Mouse (Mus musculus) midbrain, embryonic 12.5 days (tissue): Measurements from ENCODE around the gene Wasl. TPM values are rescaled to one million over a fixed set of nuclear protein-coding genes. Genes with fewer than 3 reads are reported as not detected.
A peak's percentile ranks its signal among the peaks of the same experiment; 100 is the strongest.

ENCODE experiments used
- ATAC-seq: fragments of 200-750 bp; cut with Nextera tagmentation; 2 replicates; pipeline ENCODE4 v1.8.0; 2017; ENCODE audit warnings: low read depth, moderate TSS enrichment, moderate library complexity; ENCODE audit not compliant: low FRiP score
- H3K27ac ChIP-seq: fragments of 300-500 bp; sonication (generic); replicated peaks from 2 replicates; pipeline ENCODE4 v1.5.1; 2016; ENCODE audit warnings: mild to moderate bottlenecking
- H3K27me3 ChIP-seq: fragments of 300-500 bp; sonication (generic); 2 replicates; pipeline ENCODE4 v1.6.1; 2016; ENCODE audit warnings: mild to moderate bottlenecking
- H3K36me3 ChIP-seq: fragments of 300-500 bp; sonication (generic); 2 replicates; pipeline ENCODE4 v1.6.1; 2016
- H3K4me1 ChIP-seq: fragments of 300-500 bp; sonication (generic); 2 replicates; pipeline ENCODE4 v1.6.1; 2016
- H3K4me2 ChIP-seq: fragments of 300-500 bp; sonication (generic); replicated peaks from 2 replicates; pipeline ENCODE4 v1.6.1; 2016; ENCODE audit warnings: mild to moderate bottlenecking, moderate library complexity
- H3K4me3 ChIP-seq: fragments of 300-500 bp; sonication (generic); 2 replicates; pipeline ENCODE4 v1.5.1; 2016; ENCODE audit warnings: mild to moderate bottlenecking
- H3K9ac ChIP-seq: fragments of 300-500 bp; sonication (generic); replicated peaks from 2 replicates; pipeline ENCODE4 v1.6.1; 2016; ENCODE audit warnings: mild to moderate bottlenecking, moderate library complexity
- H3K9me3 ChIP-seq: fragments of 300-500 bp; sonication (generic); 2 replicates; pipeline ENCODE4 v1.6.1; 2016; ENCODE audit warnings: mild to moderate bottlenecking
- WGBS: fragments of 180-500 bp; shearing (Covaris S2); methylation state at CpG from one replicate; pipeline ENCODE4 v1.1.7; 2016; 5-methylcytosine and 5-hydroxymethylcytosine counted together
- polyA plus RNA-seq: library from polyadenylated mRNA; unstranded; fragments of >200 nt; fragmentation: Nextera tagmentation; extraction: Ambion mirVana; gene quantifications from 2 replicates; pipeline ENCODE4 v1.2.1, GENCODE M21; 2016

The Wasl gene
- polyA plus RNA-seq, 1 experiment from 2014 or later, result 76.2 TPM

- Histone ChIP-seq H3K9me3 (no peaks in the 10 kb centered on the region), H3K4me2 (no peak overlapping the region), H3K27me3 (no peaks in the 10 kb centered on the region), H3K27ac (no peak overlapping the region), H3K9ac (no peak overlapping the region), H3K36me3 (peaks cover 4% of the 10 kb centered on the region; the same call in 1 of the 2 replicates), H3K4me3 (no peak overlapping the region), H3K4me1 (no peaks in the 10 kb centered on the region)
- no peak for ATAC-seq
- WGBS, result 94% methylated on average over 2 of the region's 2 CpGs
Measured at GRCm38 (mm10) chr6:24642161-24642560, 22.6 kb downstream of the Wasl start.

- WGBS, result 93% methylated on average over 4 of the region's 4 CpGs
- Histone ChIP-seq H3K9ac (no peak overlapping the region), H3K36me3 (peaks cover 4% of the 10 kb centered on the region; the same call in 1 of the 2 replicates), H3K9me3 (no peaks in the 10 kb centered on the region), H3K4me1 (no peaks in the 10 kb centered on the region), H3K27me3 (no peaks in the 10 kb centered on the region), H3K4me3 (no peak overlapping the region), H3K27ac (no peak overlapping the region), H3K4me2 (no peak overlapping the region)
- no peak for ATAC-seq
Measured at GRCm38 (mm10) chr6:24641286-24641685, 23.5 kb downstream of the Wasl start.

- no peak overlapping the region for H3K27ac ChIP-seq
- H3K4me2 ChIP-seq, result no peak overlapping the region
- no peak for ATAC-seq
- WGBS, result 84% methylated on average over 2 of the region's 2 CpGs
- H3K4me3 ChIP-seq, result no peak overlapping the region
- H3K9me3 ChIP-seq, result no peaks in the 10 kb centered on the region
- H3K36me3 ChIP-seq, result peaks cover 7% of the 10 kb centered on the region
- no peak overlapping the region for H3K9ac ChIP-seq
- H3K4me1 ChIP-seq, result no peaks in the 10 kb centered on the region
- no peaks in the 10 kb centered on the region for H3K27me3 ChIP-seq
Measured at GRCm38 (mm10) chr6:24635814-24636213, 29.0 kb downstream of the Wasl start.

- ATAC-seq, result no peak
- Histone ChIP-seq H3K9ac (no peak overlapping the region), H3K4me1 (no peaks in the 10 kb centered on the region), H3K27me3 (no peaks in the 10 kb centered on the region), H3K9me3 (no peaks in the 10 kb centered on the region), H3K27ac (no peak overlapping the region), H3K4me3 (no peak overlapping the region), H3K36me3 (peaks cover 7% of the 10 kb centered on the region), H3K4me2 (no peak overlapping the region)
- WGBS, result 87% methylated on average over 3 of the region's 3 CpGs
Measured at GRCm38 (mm10) chr6:24634065-24634464, 30.7 kb downstream of the Wasl start.

GRCm38 (mm10) chr6:24632061-24632460 lies 32.7 kb downstream of the Wasl start:
- 86% methylated on average over 4 of the region's 4 CpGs for WGBS

DNA sequence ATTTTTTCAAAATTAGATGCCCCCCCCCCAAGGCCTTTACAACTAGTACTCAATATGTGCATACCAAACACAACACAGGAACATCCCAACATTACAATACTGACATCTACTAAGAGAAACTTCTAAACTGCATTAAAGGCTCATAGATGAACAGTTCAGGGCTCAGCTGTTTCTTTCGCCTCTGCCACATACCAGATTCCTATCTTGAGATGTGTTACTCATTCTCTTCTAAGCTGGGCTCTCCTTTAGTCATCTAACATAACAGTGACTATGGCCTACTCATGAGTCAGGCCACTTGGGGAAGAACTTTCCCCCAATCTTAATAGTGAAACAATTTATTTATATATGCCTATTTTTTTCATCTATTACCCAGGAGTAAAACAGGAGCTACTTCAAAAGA lies 36.3 kb downstream of the Wasl start:
- Histone ChIP-seq H3K27me3 (no peaks in the 10 kb centered on the region), H3K9me3 (no peaks in the 10 kb centered on the region), H3K4me1 (no peaks in the 10 kb centered on the region), H3K27ac (no peak overlapping the region), H3K4me3 (no peak overlapping the region), H3K4me2 (no peak overlapping the region), H3K9ac (no peak overlapping the region), H3K36me3 (peaks cover 18% of the 10 kb centered on the region)
- WGBS, result 91% methylated on average over 1 of the region's 1 CpGs
- no peak for ATAC-seq

More at GRCm38 (mm10) chr6:24632061-24632460, 32.7 kb downstream of the Wasl start:
- Histone ChIP-seq H3K27me3 (no peaks in the 10 kb centered on the region), H3K4me3 (no peak overlapping the region), H3K36me3 (peaks cover 7% of the 10 kb centered on the region), H3K27ac (no peak overlapping the region), H3K4me2 (no peak overlapping the region), H3K4me1 (no peaks in the 10 kb centered on the region), H3K9ac (no peak overlapping the region), H3K9me3 (no peaks in the 10 kb centered on the region)
- ATAC-seq, result no peak

- Histone ChIP-seq H3K9me3 (no peaks in the 10 kb centered on the region), H3K27ac (no peak overlapping the region), H3K4me1 (no peaks in the 10 kb centered on the region), H3K4me2 (no peak overlapping the region), H3K27me3 (no peaks in the 10 kb centered on the region), H3K9ac (no peak overlapping the region), H3K36me3 (peaks cover 14% of the 10 kb centered on the region), H3K4me3 (no peak overlapping the region)
- WGBS, result 72% methylated on average over 5 of the region's 5 CpGs
- peak; percentile 78 for ATAC-seq
Measured at GRCm38 (mm10) chr6:24627586-24628030, 37.2 kb downstream of the Wasl start.

- Histone ChIP-seq H3K9ac (no peak overlapping the region), H3K27me3 (no peaks in the 10 kb centered on the region), H3K4me2 (no peak overlapping the region), H3K4me3 (no peak overlapping the region), H3K36me3 (peaks cover 32% of the 10 kb centered on the region), H3K9me3 (no peaks in the 10 kb centered on the region), H3K27ac (no peak overlapping the region), H3K4me1 (no peaks in the 10 kb centered on the region)
- whole genome bisulfite sequencing, result 91% methylated on average over 2 of the region's 2 CpGs
- ATAC-seq, result no peak
Measured at GRCm38 (mm10) chr6:24622098-24622497, 42.7 kb downstream of the Wasl start.

DNA sequence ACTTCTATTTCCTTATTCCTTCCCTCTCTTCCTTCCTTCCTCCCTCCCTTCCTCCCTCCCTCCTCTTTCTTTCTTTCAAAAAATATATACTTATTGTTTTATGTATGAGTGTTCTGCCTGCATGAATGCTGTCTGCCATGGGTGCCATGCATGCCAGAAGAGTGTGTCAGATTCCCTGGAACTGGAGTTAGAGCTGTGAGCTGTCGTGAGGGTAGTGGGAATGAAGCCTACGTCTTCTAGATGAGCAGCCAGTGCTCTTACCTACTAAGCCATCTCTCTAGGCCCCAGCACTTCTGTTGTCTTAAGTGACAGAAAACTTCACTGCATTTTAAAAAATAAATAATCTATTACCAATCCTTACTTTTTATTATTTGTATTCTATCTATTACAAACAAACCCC lies 43.9 kb downstream of the Wasl start:
- no peak overlapping the region for H3K27ac ChIP-seq
- no peak overlapping the region for H3K9ac ChIP-seq
- 91% methylated on average over 2 of the region's 2 CpGs for WGBS
- ATAC-seq, result no peak
- peaks cover 37% of the 10 kb centered on the region for H3K36me3 ChIP-seq
- no peaks in the 10 kb centered on the region for H3K4me1 ChIP-seq
- H3K4me3 ChIP-seq, result no peak overlapping the region
- H3K9me3 ChIP-seq, result no peaks in the 10 kb centered on the region
- no peak overlapping the region for H3K4me2 ChIP-seq
- no peaks in the 10 kb centered on the region for H3K27me3 ChIP-seq

DNA sequence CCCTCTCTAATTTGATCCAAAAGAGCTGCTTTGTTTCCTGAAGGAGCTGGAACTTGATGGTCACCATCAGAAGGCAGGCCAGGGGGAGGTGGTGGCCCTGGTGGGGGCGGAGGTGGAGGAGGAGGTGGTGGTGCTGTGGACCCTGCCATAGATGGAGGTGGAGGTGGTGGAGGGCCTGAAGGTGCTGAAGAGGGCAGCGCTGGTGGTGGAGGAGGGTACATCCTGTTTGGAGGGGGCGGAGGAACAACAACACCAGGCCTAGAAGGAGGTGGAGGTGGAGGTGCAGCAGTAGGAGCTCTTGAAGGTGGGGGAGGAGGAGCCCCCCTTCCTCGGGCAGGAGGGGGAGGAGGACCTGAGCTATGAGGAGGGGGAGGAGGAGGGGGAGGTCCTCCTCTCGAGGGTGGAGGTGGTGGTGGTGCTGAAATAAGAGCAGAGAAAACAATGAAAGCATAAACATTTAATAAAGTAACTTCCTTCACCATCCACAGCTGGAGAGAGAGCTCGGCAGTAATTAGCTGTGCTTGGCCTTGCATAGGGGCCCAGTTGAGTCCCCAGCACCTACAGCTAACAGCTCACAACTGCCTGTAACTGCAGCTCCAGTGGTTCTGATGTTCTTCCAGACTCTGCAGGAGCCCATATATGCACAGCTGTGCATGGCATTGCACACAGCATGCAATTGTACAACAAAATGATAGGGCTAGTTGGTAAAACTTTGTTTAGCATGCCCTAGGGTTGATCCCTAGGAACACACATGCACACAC lies 45.3 kb downstream of the Wasl start:
- H3K27me3 ChIP-seq, result no peaks in the 10 kb centered on the region
- 83% methylated on average over 5 of the region's 6 CpGs for WGBS
- H3K4me3 ChIP-seq, result no peak overlapping the region
- H3K4me2 ChIP-seq, result no peak overlapping the region
- ATAC-seq, result 0 out of 2 replicates have a peak, but pooled peaks have one; percentile 9
- no peaks in the 10 kb centered on the region for H3K9me3 ChIP-seq
- no peak overlapping the region for H3K9ac ChIP-seq
- H3K36me3 ChIP-seq, result peaks cover 33% of the 10 kb centered on the region
- H3K4me1 ChIP-seq, result no peaks in the 10 kb centered on the region
- H3K27ac ChIP-seq, result no peak overlapping the region

- Histone ChIP-seq H3K4me3 (no peak overlapping the region), H3K27ac (no peak overlapping the region), H3K4me1 (no peaks in the 10 kb centered on the region), H3K36me3 (peaks cover 40% of the 10 kb centered on the region), H3K9me3 (no peaks in the 10 kb centered on the region), H3K4me2 (no peak overlapping the region), H3K27me3 (no peaks in the 10 kb centered on the region), H3K9ac (no peak overlapping the region)
- no peak for ATAC-seq
- WGBS, result 81% methylated on average over 4 of the region's 4 CpGs
Measured at GRCm38 (mm10) chr6:24616746-24617145, 48.1 kb downstream of the Wasl start.

GRCm38 (mm10) chr6:24613918-24614317 lies 50.9 kb downstream of the Wasl start:
- no peaks in the 10 kb centered on the region for H3K9me3 ChIP-seq
- no peak overlapping the region for H3K4me2 ChIP-seq
- WGBS, result 40% methylated on average over 4 of the region's 4 CpGs
- no peak overlapping the region for H3K27ac ChIP-seq
- ATAC-seq, result no peak
- H3K27me3 ChIP-seq, result no peaks in the 10 kb centered on the region
- no peaks in the 10 kb centered on the region for H3K4me1 ChIP-seq
- no peak overlapping the region for H3K4me3 ChIP-seq
- no peak overlapping the region for H3K9ac ChIP-seq
- H3K36me3 ChIP-seq, result peaks cover 32% of the 10 kb centered on the region

- Histone ChIP-seq H3K4me2 (no peak overlapping the region), H3K4me1 (no peaks in the 10 kb centered on the region), H3K9ac (no peak overlapping the region), H3K36me3 (peaks cover 32% of the 10 kb centered on the region), H3K27me3 (no peaks in the 10 kb centered on the region), H3K9me3 (no peaks in the 10 kb centered on the region), H3K4me3 (no peak overlapping the region), H3K27ac (no peak overlapping the region)
- 95% methylated on average over 6 of the region's 6 CpGs for WGBS
- no peak for ATAC-seq
Measured at GRCm38 (mm10) chr6:24613346-24613745, 51.5 kb downstream of the Wasl start.
